Mouse (Mus musculus) heart, embryonic 10.5 days (tissue): ENCODE measurements around the gene Tnrc6b. TPM values are rescaled to one million over a fixed set of nuclear protein-coding genes. Genes with fewer than 3 reads are reported as not detected.

Experiments
- DNase-seq: peaks from one replicate; pipeline ENCODE4 v3.0.0-alpha.2; 2017; ENCODE audit warnings: low spot score
- H3K27ac ChIP-seq: fragments of 300-500 bp; sonication (generic); 2 replicates; pipeline ENCODE4 v1.5.1; 2016; ENCODE audit warnings: mild to moderate bottlenecking
- H3K27me3 ChIP-seq: fragments of 300-500 bp; sonication (generic); 2 replicates; pipeline ENCODE4 v1.6.1; 2016; ENCODE audit warnings: mild to moderate bottlenecking; ENCODE audit not compliant: poor library complexity, insufficient read depth, severe bottlenecking
- H3K36me3 ChIP-seq: fragments of 300-500 bp; sonication (generic); 2 replicates; pipeline ENCODE4 v1.6.1; 2016; ENCODE audit warnings: mild to moderate bottlenecking, moderate library complexity
- H3K4me1 ChIP-seq: fragments of 300-500 bp; sonication (generic); 2 replicates; pipeline ENCODE4 v1.6.1; 2016; ENCODE audit warnings: mild to moderate bottlenecking
- H3K4me3 ChIP-seq: fragments of 300-500 bp; sonication (generic); 2 replicates; pipeline ENCODE4 v1.5.1; 2016; ENCODE audit warnings: mild to moderate bottlenecking, moderate library complexity
- H3K9me3 ChIP-seq: fragments of 300-500 bp; sonication (generic); 2 replicates; pipeline ENCODE4 v1.6.1; 2016; ENCODE audit warnings: mild to moderate bottlenecking, moderate library complexity
- WGBS: fragments of 180-500 bp; shearing (Covaris S2); methylation state at CpG from one replicate; pipeline ENCODE4 v1.1.7; 2016; 5-methylcytosine and 5-hydroxymethylcytosine counted together
- polyA plus RNA-seq: library from polyadenylated mRNA; unstranded; fragments of >200 nt; fragmentation: Nextera tagmentation; extraction: Ambion mirVana; gene quantifications from 2 replicates; pipeline ENCODE4 v1.2.1, GENCODE M21; 2016

Tnrc6b gene
- polyA plus RNA-seq, 1 experiment from 2014 or later = 28.5 TPM

- Histone ChIP-seq H3K9me3 (no peaks in the 10 kb centered on the region), H3K36me3 (no peaks in the 10 kb centered on the region), H3K27ac (no peak overlapping the region), H3K4me1 (peaks cover 6% of the 10 kb centered on the region), H3K4me3 (no peak overlapping the region), H3K27me3 (no peaks in the 10 kb centered on the region)
- DNase-seq = no peak
- 89% methylated on average over 4 of the region's 4 CpGs for WGBS
These were observed 76.6 kb downstream of the Tnrc6b start for GRCm38 (mm10) chr15:80787746-80788145.

GRCm38 (mm10) chr15:80792556-80792955 lies 81.4 kb downstream of the Tnrc6b start:
- WGBS = 83% methylated on average over 3 of the region's 3 CpGs
- Histone ChIP-seq H3K27me3 (no peaks in the 10 kb centered on the region), H3K4me1 (peaks cover 4% of the 10 kb centered on the region; the same call in 1 of the 2 replicates), H3K9me3 (no peaks in the 10 kb centered on the region), H3K4me3 (no peak overlapping the region), H3K36me3 (no peaks in the 10 kb centered on the region), H3K27ac (no peak overlapping the region)
- no peak for DNase-seq

- H3K36me3 ChIP-seq = no peaks in the 10 kb centered on the region
- WGBS = 93% methylated on average over 1 of the region's 1 CpGs
- no peak overlapping the region for H3K4me3 ChIP-seq
- H3K9me3 ChIP-seq = no peaks in the 10 kb centered on the region
- no peak for DNase-seq
- H3K4me1 ChIP-seq = peaks cover 8% of the 10 kb centered on the region; the same call in 1 of the 2 replicates
- H3K27ac ChIP-seq = no peak overlapping the region
- no peaks in the 10 kb centered on the region for H3K27me3 ChIP-seq
These were observed 84.0 kb downstream of the Tnrc6b start for GRCm38 (mm10) chr15:80795076-80795475.

- Histone ChIP-seq H3K4me1 (peaks cover 26% of the 10 kb centered on the region), H3K9me3 (no peaks in the 10 kb centered on the region), H3K27ac (peak overlapping the region; percentile 90), H3K27me3 (no peaks in the 10 kb centered on the region), H3K4me3 (peak overlapping the region; percentile 69), H3K36me3 (no peaks in the 10 kb centered on the region)
- DNase-seq = peak; percentile 80
- 2% methylated on average over 6 of the region's 6 CpGs for WGBS
These were observed 86.6 kb downstream of the Tnrc6b start for GRCm38 (mm10) chr15:80797757-80798156.

- peak; percentile 97 for DNase-seq
- H3K27ac ChIP-seq = peak overlapping the region; percentile 90
- H3K27me3 ChIP-seq = no peaks in the 10 kb centered on the region
- whole genome bisulfite sequencing = under 1% methylated on average over 17 of the region's 17 CpGs
- no peaks in the 10 kb centered on the region for H3K36me3 ChIP-seq
- H3K4me3 ChIP-seq = peak overlapping the region; percentile 69
- H3K4me1 ChIP-seq = peaks cover 34% of the 10 kb centered on the region
- H3K9me3 ChIP-seq = no peaks in the 10 kb centered on the region
These were observed 87.4 kb downstream of the Tnrc6b start for GRCm38 (mm10) chr15:80798367-80799073.

- Histone ChIP-seq H3K27me3 (no peaks in the 10 kb centered on the region), H3K36me3 (no peaks in the 10 kb centered on the region), H3K4me1 (peaks cover 38% of the 10 kb centered on the region), H3K9me3 (no peaks in the 10 kb centered on the region), H3K4me3 (peak overlapping the region; percentile 69), H3K27ac (peak overlapping the region; percentile 90)
- no peak for DNase-seq
- WGBS = 2% methylated on average over 10 of the region's 10 CpGs
These were observed 88.0 kb downstream of the Tnrc6b start for GRCm38 (mm10) chr15:80799074-80799633.

GRCm38 (mm10) chr15:80799634-80800137 lies 88.6 kb downstream of the Tnrc6b start:
- Histone ChIP-seq H3K36me3 (no peaks in the 10 kb centered on the region), H3K9me3 (no peaks in the 10 kb centered on the region), H3K27ac (peak overlapping the region; percentile 90), H3K4me3 (peak overlapping the region; percentile 69), H3K27me3 (no peaks in the 10 kb centered on the region), H3K4me1 (peaks cover 44% of the 10 kb centered on the region)
- WGBS = under 1% methylated on average over 10 of the region's 10 CpGs
- DNase-seq = peak; percentile 88

GRCm38 (mm10) chr15:80800201-80800600 lies 89.1 kb downstream of the Tnrc6b start:
- no peak for DNase-seq
- peak overlapping the region; percentile 69 for H3K4me3 ChIP-seq
- H3K36me3 ChIP-seq = no peaks in the 10 kb centered on the region
- H3K4me1 ChIP-seq = peaks cover 47% of the 10 kb centered on the region
- no peaks in the 10 kb centered on the region for H3K27me3 ChIP-seq
- peak overlapping the region; percentile 90; the same call in 1 of the 2 replicates for H3K27ac ChIP-seq
- WGBS = 35% methylated on average over 3 of the region's 3 CpGs
- H3K9me3 ChIP-seq = no peaks in the 10 kb centered on the region

GRCm38 (mm10) chr15:80800765-80801164 lies 89.7 kb downstream of the Tnrc6b start:
- WGBS = 18% methylated on average over 4 of the region's 4 CpGs
- peak overlapping the region; percentile 69 for H3K4me3 ChIP-seq
- peak overlapping the region; percentile 24; the same call in 1 of the 2 replicates for H3K27ac ChIP-seq
- no peaks in the 10 kb centered on the region for H3K9me3 ChIP-seq
- H3K27me3 ChIP-seq = no peaks in the 10 kb centered on the region
- peaks cover 47% of the 10 kb centered on the region for H3K4me1 ChIP-seq
- no peaks in the 10 kb centered on the region for H3K36me3 ChIP-seq
- DNase-seq = no peak

- WGBS = 54% methylated on average over 1 of the region's 1 CpGs
- H3K27me3 ChIP-seq = no peaks in the 10 kb centered on the region
- H3K36me3 ChIP-seq = no peaks in the 10 kb centered on the region
- peak overlapping the region; percentile 69; the same call in 1 of the 2 replicates for H3K4me3 ChIP-seq
- H3K4me1 ChIP-seq = peaks cover 54% of the 10 kb centered on the region
- no peaks in the 10 kb centered on the region for H3K9me3 ChIP-seq
- H3K27ac ChIP-seq = peak overlapping the region; percentile 52; the same call in 1 of the 2 replicates
- DNase-seq = no peak
These were observed 90.5 kb downstream of the Tnrc6b start for GRCm38 (mm10) chr15:80801597-80801996.

- DNase-seq = no peak
- peak overlapping the region; percentile 29; the same call in 1 of the 2 replicates for H3K27ac ChIP-seq
- 0 out of 2 replicates have a peak, but pooled peaks cover 4% of the 10 kb centered on the region for H3K36me3 ChIP-seq
- WGBS = 61% methylated on average over 5 of the region's 5 CpGs
- no peaks in the 10 kb centered on the region for H3K9me3 ChIP-seq
- H3K27me3 ChIP-seq = no peaks in the 10 kb centered on the region
- peaks cover 42% of the 10 kb centered on the region for H3K4me1 ChIP-seq
- H3K4me3 ChIP-seq = no peak overlapping the region
These were observed 96.0 kb downstream of the Tnrc6b start for GRCm38 (mm10) chr15:80807162-80807561.

GRCm38 (mm10) chr15:80810226-80810625 lies 99.1 kb downstream of the Tnrc6b start:
- H3K27me3 ChIP-seq = no peaks in the 10 kb centered on the region
- no peak for DNase-seq
- H3K36me3 ChIP-seq = 0 out of 2 replicates have a peak, but pooled peaks cover 4% of the 10 kb centered on the region
- peaks cover 43% of the 10 kb centered on the region for H3K4me1 ChIP-seq
- H3K9me3 ChIP-seq = no peaks in the 10 kb centered on the region
- no peak overlapping the region for H3K27ac ChIP-seq
- WGBS = 86% methylated on average over 3 of the region's 3 CpGs
- H3K4me3 ChIP-seq = no peak overlapping the region

- DNase-seq = no peak
- no peaks in the 10 kb centered on the region for H3K27me3 ChIP-seq
- H3K36me3 ChIP-seq = 0 out of 2 replicates have a peak, but pooled peaks cover 4% of the 10 kb centered on the region
- H3K4me3 ChIP-seq = no peak overlapping the region
- H3K27ac ChIP-seq = no peak overlapping the region
- peaks cover 30% of the 10 kb centered on the region for H3K4me1 ChIP-seq
- 92% methylated on average over 4 of the region's 4 CpGs for WGBS
- no peaks in the 10 kb centered on the region for H3K9me3 ChIP-seq
These were observed 101.7 kb downstream of the Tnrc6b start for GRCm38 (mm10) chr15:80812840-80813239.
